Mouse (Mus musculus): ENCODE data around the gene Wdr20. TPM values are rescaled to one million over a fixed set of nuclear protein-coding genes. Genes with fewer than 3 reads are reported as not detected.

The Wdr20 gene
- polyA plus RNA-seq, 1 experiment from 2014 or later = 22.1 TPM

DNA sequence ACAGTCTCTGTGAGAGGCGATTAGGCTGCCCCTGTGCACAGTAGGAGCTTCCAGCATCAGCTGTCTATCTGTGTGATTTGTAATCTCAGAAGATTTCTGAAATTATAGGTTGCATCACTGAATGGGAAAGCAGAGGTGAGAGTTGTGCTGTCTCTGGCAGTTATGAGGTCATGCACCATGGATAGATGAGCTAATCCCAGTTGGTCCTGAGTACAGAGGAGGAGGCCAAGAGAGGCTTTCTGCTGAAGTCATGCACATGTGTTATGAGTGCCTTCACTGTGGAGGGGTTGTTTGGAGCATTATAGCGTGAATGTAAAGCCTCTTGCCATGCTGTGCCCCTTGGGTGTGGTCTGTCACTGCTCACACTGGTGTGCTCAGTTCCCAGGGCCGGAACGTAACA is 52.8 kb downstream of the Wdr20 start:
- no peak overlapping the region for H3K9ac ChIP-seq
- H3K27ac ChIP-seq = no peak overlapping the region
- ATAC-seq (ENCODE audit: insufficient number of reproducible peaks, low FRiP score, low TSS enrichment, low read depth) = no peak
- no peaks in the 10 kb centered on the region for H3K9me3 ChIP-seq
- no peaks in the 10 kb centered on the region for H3K27me3 ChIP-seq
- H3K36me3 ChIP-seq = peaks cover 14% of the 10 kb centered on the region
- no peak overlapping the region for H3K4me2 ChIP-seq
- 0 out of 2 replicates have a peak, but pooled peaks cover 4% of the 10 kb centered on the region for H3K4me1 ChIP-seq
- 88% methylated on average over 4 of the region's 4 CpGs for WGBS
- no peak overlapping the region for H3K4me3 ChIP-seq

DNA sequence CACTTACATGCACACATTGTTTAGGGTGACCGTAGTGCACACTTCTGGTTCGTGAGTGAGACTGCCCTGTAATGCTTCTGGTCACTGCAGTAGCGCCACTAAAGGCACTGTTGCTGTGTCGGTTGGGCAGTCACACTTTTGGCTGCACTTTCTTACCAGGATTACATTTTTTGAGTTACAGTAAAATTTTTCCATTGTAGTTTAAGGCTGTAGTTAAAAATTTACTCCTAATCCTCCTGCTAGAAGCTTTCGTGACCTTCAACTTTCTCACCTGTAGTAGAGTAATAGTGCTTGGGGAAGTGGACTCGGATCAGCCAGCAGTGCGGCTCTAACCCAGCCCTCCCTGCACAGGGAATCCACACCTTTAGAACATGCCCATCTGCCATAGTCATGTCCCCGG is 53.3 kb downstream of the Wdr20 start:
- Histone ChIP-seq H3K4me1 (0 out of 2 replicates have a peak, but pooled peaks cover 4% of the 10 kb centered on the region), H3K9me3 (no peaks in the 10 kb centered on the region), H3K27ac (no peak overlapping the region), H3K9ac (no peak overlapping the region), H3K4me2 (no peak overlapping the region), H3K27me3 (no peaks in the 10 kb centered on the region), H3K36me3 (peaks cover 14% of the 10 kb centered on the region), H3K4me3 (no peak overlapping the region)
- no peak for ATAC-seq (ENCODE audit: insufficient number of reproducible peaks, low FRiP score, low TSS enrichment, low read depth)
- WGBS = 89% methylated on average over 8 of the region's 8 CpGs

DNA sequence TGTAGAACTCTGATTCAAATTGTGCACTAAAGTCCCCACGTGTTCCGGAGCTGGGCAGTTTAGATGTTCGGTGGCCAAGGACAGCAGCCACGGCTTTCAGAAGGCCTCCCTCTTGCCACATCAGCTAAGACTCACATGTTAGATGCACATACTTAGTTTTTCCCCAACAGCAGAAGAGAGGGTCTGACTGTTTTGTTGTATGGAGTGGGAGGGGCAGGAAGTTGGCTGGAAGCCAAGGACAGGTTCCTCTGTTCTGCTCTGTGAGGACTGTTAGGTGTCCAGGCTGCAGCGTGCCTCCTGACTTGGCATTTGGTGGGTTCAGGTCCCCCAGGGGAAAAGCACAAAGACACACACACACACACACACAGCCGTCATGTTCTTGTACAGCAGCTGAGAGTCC is 57.3 kb downstream of the Wdr20 start:
- Histone ChIP-seq H3K4me2 (no peak overlapping the region), H3K9ac (no peak overlapping the region), H3K27ac (no peak overlapping the region), H3K9me3 (no peaks in the 10 kb centered on the region), H3K27me3 (no peaks in the 10 kb centered on the region), H3K4me1 (0 out of 2 replicates have a peak, but pooled peaks cover 9% of the 10 kb centered on the region), H3K36me3 (peaks cover 14% of the 10 kb centered on the region), H3K4me3 (no peak overlapping the region)
- 85% methylated on average over 6 of the region's 6 CpGs for WGBS
- no peak for ATAC-seq (ENCODE audit: insufficient number of reproducible peaks, low FRiP score, low TSS enrichment, low read depth)

DNA sequence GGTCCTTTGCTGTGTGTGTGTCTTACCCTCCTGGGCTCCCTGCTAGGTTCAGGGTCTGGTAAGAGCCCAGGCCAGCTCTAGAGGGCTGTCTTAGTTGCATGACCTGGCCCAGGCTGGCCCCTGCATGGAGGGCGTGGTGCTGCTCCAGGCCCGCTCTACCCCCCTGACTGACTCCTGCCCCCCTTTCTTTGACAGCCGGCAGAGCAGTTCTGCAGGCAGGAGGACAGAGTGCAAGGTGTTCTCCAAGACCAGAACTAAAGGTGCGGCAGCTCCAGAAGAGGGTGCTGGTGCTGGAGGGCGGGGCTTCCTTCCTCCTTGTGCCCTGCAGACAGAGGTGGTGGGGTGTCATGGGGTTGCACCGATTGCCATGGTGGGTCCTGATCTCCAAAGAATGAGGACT is 59.0 kb downstream of the Wdr20 start:
- Histone ChIP-seq H3K4me2 (no peak overlapping the region), H3K36me3 (peaks cover 16% of the 10 kb centered on the region), H3K4me3 (no peak overlapping the region), H3K9me3 (no peaks in the 10 kb centered on the region), H3K27ac (no peak overlapping the region), H3K4me1 (0 out of 2 replicates have a peak, but pooled peaks cover 6% of the 10 kb centered on the region), H3K9ac (no peak overlapping the region), H3K27me3 (no peaks in the 10 kb centered on the region)
- no peak for ATAC-seq (ENCODE audit: insufficient number of reproducible peaks, low FRiP score, low TSS enrichment, low read depth)
- 75% methylated on average over 6 of the region's 6 CpGs for WGBS

GRCm38 (mm10) chr12:110797202-110797601 is 59.5 kb downstream of the Wdr20 start:
- no peaks in the 10 kb centered on the region for H3K27me3 ChIP-seq

GRCm38 (mm10) chr12:110797842-110798431 is 60.2 kb downstream of the Wdr20 start:
- no peaks in the 10 kb centered on the region for H3K27me3 ChIP-seq
- no peak overlapping the region for H3K4me2 ChIP-seq
- 0 out of 2 replicates have a peak, but pooled peaks cover 13% of the 10 kb centered on the region for H3K4me1 ChIP-seq
- peaks cover 15% of the 10 kb centered on the region for H3K36me3 ChIP-seq
- H3K4me3 ChIP-seq = no peak overlapping the region
- ATAC-seq (ENCODE audit: insufficient number of reproducible peaks, low FRiP score, low TSS enrichment, low read depth) = no peak
- no peaks in the 10 kb centered on the region for H3K9me3 ChIP-seq
- WGBS = 82% methylated on average over 10 of the region's 10 CpGs
- no peak overlapping the region for H3K27ac ChIP-seq
- H3K9ac ChIP-seq = no peak overlapping the region

More at GRCm38 (mm10) chr12:110797202-110797601, 59.5 kb downstream of the Wdr20 start:
- Histone ChIP-seq H3K4me1 (0 out of 2 replicates have a peak, but pooled peaks cover 8% of the 10 kb centered on the region), H3K9me3 (no peaks in the 10 kb centered on the region), H3K9ac (no peak overlapping the region), H3K4me3 (no peak overlapping the region), H3K36me3 (peaks cover 20% of the 10 kb centered on the region), H3K4me2 (no peak overlapping the region), H3K27ac (no peak overlapping the region)
- 85% methylated on average over 6 of the region's 6 CpGs for WGBS
- no peak for ATAC-seq (ENCODE audit: insufficient number of reproducible peaks, low FRiP score, low TSS enrichment, low read depth)

GRCm38 (mm10) chr12:110799226-110799625 is 61.5 kb downstream of the Wdr20 start:
- Histone ChIP-seq H3K27me3 (no peaks in the 10 kb centered on the region), H3K4me2 (no peak overlapping the region), H3K27ac (no peak overlapping the region), H3K9me3 (no peaks in the 10 kb centered on the region), H3K36me3 (peaks cover 12% of the 10 kb centered on the region; the same call in 1 of the 2 replicates), H3K4me1 (0 out of 2 replicates have a peak, but pooled peaks cover 17% of the 10 kb centered on the region), H3K9ac (no peak overlapping the region), H3K4me3 (no peak overlapping the region)
- no peak for ATAC-seq (ENCODE audit: insufficient number of reproducible peaks, low FRiP score, low TSS enrichment, low read depth)
- WGBS = 86% methylated on average over 4 of the region's 4 CpGs

- peaks cover 18% of the 10 kb centered on the region; the same call in 1 of the 2 replicates for H3K36me3 ChIP-seq
- no peak overlapping the region for H3K27ac ChIP-seq
- no peak overlapping the region for H3K9ac ChIP-seq
- H3K9me3 ChIP-seq = no peaks in the 10 kb centered on the region
- WGBS = 85% methylated on average over 10 of the region's 10 CpGs
- H3K4me1 ChIP-seq = 0 out of 2 replicates have a peak, but pooled peaks cover 11% of the 10 kb centered on the region
- no peaks in the 10 kb centered on the region for H3K27me3 ChIP-seq
- H3K4me3 ChIP-seq = no peak overlapping the region
- no peak overlapping the region for H3K4me2 ChIP-seq
- no peak for ATAC-seq (ENCODE audit: insufficient number of reproducible peaks, low FRiP score, low TSS enrichment, low read depth)
Measured at GRCm38 (mm10) chr12:110801876-110802464, 64.2 kb downstream of the Wdr20 start.

DNA sequence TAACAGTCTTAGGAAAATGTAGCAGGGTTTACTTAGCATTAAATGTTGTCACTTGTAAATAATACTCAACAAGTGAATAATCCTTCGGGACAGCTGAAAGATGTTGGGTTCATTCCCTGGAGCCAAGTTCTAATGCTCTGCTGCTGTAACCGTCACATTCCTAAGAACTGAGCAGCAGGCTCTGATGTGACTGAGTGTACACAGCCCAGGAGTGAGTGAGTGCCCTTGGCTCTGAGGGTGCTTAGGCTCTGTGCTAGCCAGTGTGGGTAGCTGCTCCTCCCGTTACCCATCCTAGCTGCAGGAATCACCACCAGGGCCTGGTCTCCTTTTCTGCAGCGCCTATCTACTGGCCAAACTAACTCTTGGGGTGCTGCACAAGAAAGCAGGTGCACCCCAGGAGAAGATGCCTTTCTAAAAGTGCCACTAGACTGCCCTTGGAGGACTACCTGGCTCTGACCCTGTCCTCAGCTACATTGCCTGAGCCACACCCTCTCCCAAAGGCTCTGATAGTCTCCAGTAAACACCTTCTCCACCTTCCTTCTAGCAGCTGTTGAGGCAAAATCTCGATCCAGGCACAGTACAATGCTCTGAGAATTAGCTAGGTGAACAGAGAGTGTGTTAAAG is 65.0 kb downstream of the Wdr20 start:
- Histone ChIP-seq H3K4me3 (no peak overlapping the region), H3K36me3 (peaks cover 22% of the 10 kb centered on the region), H3K27ac (peak overlapping the region; percentile 24; the same call in 1 of the 2 replicates), H3K4me1 (0 out of 2 replicates have a peak, but pooled peaks cover 11% of the 10 kb centered on the region), H3K9ac (no peak overlapping the region), H3K9me3 (no peaks in the 10 kb centered on the region), H3K27me3 (no peaks in the 10 kb centered on the region), H3K4me2 (no peak overlapping the region)
- no peak for ATAC-seq (ENCODE audit: insufficient number of reproducible peaks, low FRiP score, low TSS enrichment, low read depth)
- WGBS = 80% methylated on average over 5 of the region's 5 CpGs

- 26% methylated on average over 10 of the region's 10 CpGs for WGBS
Measured at GRCm38 (mm10) chr12:110804261-110804660, 66.5 kb downstream of the Wdr20 start.

GRCm38 (mm10) chr12:110806301-110806970 is 68.7 kb downstream of the Wdr20 start:
- no peaks in the 10 kb centered on the region for H3K9me3 ChIP-seq
- WGBS = 84% methylated on average over 3 of the region's 3 CpGs
- H3K4me3 ChIP-seq = no peak overlapping the region
- H3K36me3 ChIP-seq = peaks cover 30% of the 10 kb centered on the region
- H3K27ac ChIP-seq = no peak overlapping the region
- H3K4me2 ChIP-seq = no peak overlapping the region
- no peak for ATAC-seq (ENCODE audit: insufficient number of reproducible peaks, low FRiP score, low TSS enrichment, low read depth)
- H3K4me1 ChIP-seq = 0 out of 2 replicates have a peak, but pooled peaks cover 11% of the 10 kb centered on the region
- H3K27me3 ChIP-seq = no peaks in the 10 kb centered on the region
- H3K9ac ChIP-seq = no peak overlapping the region

More at GRCm38 (mm10) chr12:110804261-110804660, 66.5 kb downstream of the Wdr20 start:
- Histone ChIP-seq H3K36me3 (peaks cover 27% of the 10 kb centered on the region), H3K9me3 (no peaks in the 10 kb centered on the region), H3K9ac (no peak overlapping the region), H3K4me3 (no peak overlapping the region), H3K4me1 (0 out of 2 replicates have a peak, but pooled peaks cover 11% of the 10 kb centered on the region), H3K27me3 (no peaks in the 10 kb centered on the region), H3K27ac (no peak overlapping the region), H3K4me2 (no peak overlapping the region)
- ATAC-seq (ENCODE audit: insufficient number of reproducible peaks, low FRiP score, low TSS enrichment, low read depth) = no peak

All from limb, embryonic 15.5 days (tissue).